Comparison of ENCODE assay signal across 7 mouse cellular contexts in genomic region chr5:119005825-119006471, GRCm38 (mm10).
DNase-seq lines count a peak whose midpoint lies in the region; ATAC-seq lines count a peak whose summit lies in the region.

No protein-coding gene starts in this region.

- H3K9me3 ChIP-seq in liver, embryonic 11.5 days (ENCODE audit: control insufficient read depth, low read length), result no peaks in the 10 kb centered on the region
- no peaks in the 10 kb centered on the region for H3K9me3 ChIP-seq in forebrain, embryonic 10.5 days
- no peaks in the 10 kb centered on the region for H3K9me3 ChIP-seq in intestine, embryonic 16.5 days (ENCODE audit: control insufficient read depth, low read length)

- H3K4me2 ChIP-seq in liver, embryonic 11.5 days, result peak overlapping the region; percentile 66
- H3K4me2 ChIP-seq in intestine, embryonic 16.5 days (ENCODE audit: low read depth, low read length), result peak overlapping the region; percentile 70

- peaks cover 15% of the 10 kb centered on the region for H3K27me3 ChIP-seq in liver, embryonic 11.5 days (replicated peaks; ENCODE audit: control insufficient read depth, insufficient read depth, low read length)
- H3K27me3 ChIP-seq in forebrain, embryonic 10.5 days (ENCODE audit: poor library complexity, severe bottlenecking), result peaks cover 98% of the 10 kb centered on the region
- H3K27me3 ChIP-seq in intestine, embryonic 16.5 days (replicated peaks; ENCODE audit: control insufficient read depth, insufficient read depth, low read length), result no peaks in the 10 kb centered on the region; the same call in 1 of the 2 replicates

- no peak overlapping the region for H3K27ac ChIP-seq in liver, embryonic 11.5 days (ENCODE audit: low read depth, low read length)
- H3K27ac ChIP-seq in forebrain, embryonic 10.5 days, result peak overlapping the region; percentile 82
- no peak overlapping the region for H3K27ac ChIP-seq in intestine, embryonic 16.5 days (ENCODE audit: low read length)

- no peak for DNase-seq in liver, embryonic 11.5 days (ENCODE audit: low spot score)
- DNase-seq in liver, result no peak
- DNase-seq in forebrain, embryonic 10.5 days (ENCODE audit: extremely low spot score, low spot score), result peak; percentile 21
- DNase-seq in retina, embryonic 14.5 days (ENCODE audit: low spot score), result peak; percentile 77
- DNase-seq in T-cell, adult 2 months (ENCODE audit: low spot score), result no peak
- DNase-seq in cerebellum, adult 8-10 months, result no peak

- H3K9ac ChIP-seq in liver, embryonic 11.5 days (ENCODE audit: low read depth, low read length), result 0 out of 2 replicates have a peak overlapping the region, but pooled peaks have one; percentile 37
- H3K9ac ChIP-seq in intestine, embryonic 16.5 days (ENCODE audit: low read depth, low read length), result peak overlapping the region; percentile 64

- no peaks in the 10 kb centered on the region for H3K36me3 ChIP-seq in liver, embryonic 11.5 days (ENCODE audit: control insufficient read depth, insufficient read depth, low read length)
- no peaks in the 10 kb centered on the region for H3K36me3 ChIP-seq in forebrain, embryonic 10.5 days (replicated peaks)
- H3K36me3 ChIP-seq in intestine, embryonic 16.5 days (ENCODE audit: control insufficient read depth, insufficient read depth, low read length), result no peaks in the 10 kb centered on the region

- peaks cover 5% of the 10 kb centered on the region; the same call in 1 of the 2 replicates for H3K4me1 ChIP-seq in liver, embryonic 11.5 days (replicated peaks; ENCODE audit: control insufficient read depth, insufficient read depth, low read length)
- peaks cover 22% of the 10 kb centered on the region for H3K4me1 ChIP-seq in forebrain, embryonic 10.5 days
- peaks cover 9% of the 10 kb centered on the region for H3K4me1 ChIP-seq in intestine, embryonic 16.5 days (ENCODE audit: control insufficient read depth, insufficient read depth, low read length)

- 6% methylated on average over 34 of the region's 34 CpGs for WGBS in liver, embryonic 11.5 days
- WGBS in forebrain, embryonic 10.5 days, result 1% methylated on average over 34 of the region's 34 CpGs
- WGBS in intestine, embryonic 16.5 days, result 8% methylated on average over 34 of the region's 34 CpGs

- ATAC-seq in liver, embryonic 11.5 days (replicated peaks; ENCODE audit: low FRiP score), result no peak
- ATAC-seq in intestine, embryonic 16.5 days, result peak; percentile 31; the same call in 1 of the 2 replicates

- peak overlapping the region; percentile 33 for H3K4me3 ChIP-seq in liver, embryonic 11.5 days (ENCODE audit: low read depth, low read length)
- H3K4me3 ChIP-seq in forebrain, embryonic 10.5 days, result peak overlapping the region; percentile 56
- peak overlapping the region; percentile 40 for H3K4me3 ChIP-seq in intestine, embryonic 16.5 days (ENCODE audit: low read length)

Comparison
In these comparisons a context has a peak if more than half of its experiments do, and no peak if none do; other contexts are left out.
1. DNase-seq: peak in forebrain, embryonic 10.5 days (single experiment) and retina, embryonic 14.5 days (single experiment); none in liver, embryonic 11.5 days (single experiment), liver (single experiment), T-cell, adult 2 months (single experiment) and cerebellum, adult 8-10 months (single experiment).
2. Peak in every context shown above with its lines, with median percentiles within 50 percentile points of each other: H3K4me3 ChIP-seq.